Mouse (Mus musculus): ENCODE results near the gene Fbh1. TPM values are rescaled to one million over a fixed set of nuclear protein-coding genes. Genes with fewer than 3 reads are reported as not detected.

The Fbh1 gene
- polyA plus RNA-seq, 1 experiment from 2014 or later, result 119 TPM

DNA sequence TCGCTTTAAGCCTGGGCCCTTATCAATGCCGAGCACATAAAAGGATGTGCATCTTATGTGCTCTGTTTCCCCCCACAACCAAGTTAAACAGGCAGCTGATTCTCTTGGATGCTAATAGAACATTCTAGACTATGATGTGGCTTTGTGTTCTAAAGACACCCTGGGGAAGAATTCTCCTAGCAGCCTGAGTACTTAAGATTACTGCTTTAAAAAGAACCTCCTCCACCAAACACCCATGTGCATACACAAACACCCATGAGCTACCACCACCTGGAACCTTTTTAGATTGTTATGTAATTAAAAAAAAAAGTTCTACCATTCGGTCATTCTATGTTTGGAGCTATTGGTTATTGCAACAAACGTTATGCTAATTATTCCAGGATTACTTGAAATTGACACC, 5.0 kb downstream of the Fbh1 start:
- ChIA-PET CTCF (interaction anchor here (1.5 to 1.6 kb wide), 2 partner anchors 8 to 9 kb away, joined by 3 to 4 read pairs; no protein-coding TSS in a partner anchor), POLR2A (no interaction called here)
- in situ Hi-C loops (cut with MboI; ENCODE audit: low pct_unique_long_range_greater_than_20kb), result loop anchor here (25.0 kb wide), 1 partner anchor 1685 kb away; the partner anchor contains the start of genes Atp5c1 and Kin
- TF ChIP-seq CTCF (IDR thresholded peaks at IDR 0.05), result no peak
- DNase-seq (ENCODE audit: low read depth, low spot score) (no peak), ATAC-seq (no peak)
- no peaks in the 10 kb centered on the region for H3K27me3 ChIP-seq

DNA sequence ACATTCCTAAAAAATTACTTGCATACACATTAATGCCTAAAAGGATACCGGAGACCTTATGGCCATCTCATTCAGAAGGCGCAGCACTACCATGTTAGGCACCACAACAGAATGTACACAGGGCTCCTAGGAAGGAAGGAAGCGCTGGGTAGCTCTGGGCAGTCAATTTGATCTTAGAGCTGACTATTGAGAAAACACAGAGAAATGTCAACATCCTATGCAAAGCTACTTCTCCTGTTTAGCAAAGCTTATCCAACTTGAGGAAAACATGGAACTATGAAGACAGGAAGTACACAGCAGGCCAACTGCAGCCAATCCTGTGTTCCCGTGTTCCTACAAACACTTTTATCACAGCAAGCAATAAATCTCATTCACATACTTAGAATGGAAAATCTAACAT, 5.7 kb downstream of the Fbh1 start:
- DNase-seq (ENCODE audit: low read depth, low spot score), result no peak
- POLR2A ChIA-PET, result no interaction called here
- ATAC-seq, result no peak
- in situ Hi-C loops (cut with MboI; ENCODE audit: low pct_unique_long_range_greater_than_20kb), result loop anchor here (25.0 kb wide), 1 partner anchor 1684 kb away; the partner anchor contains the start of genes Atp5c1 and Kin
- no peak for TF ChIP-seq CTCF (IDR thresholded peaks at IDR 0.05)
- CTCF ChIA-PET, result interaction anchor here (1.5 kb wide), 1 partner anchor 9 kb away, joined by 3 read pairs; no protein-coding TSS in a partner anchor
- no peaks in the 10 kb centered on the region for H3K27me3 ChIP-seq

DNA sequence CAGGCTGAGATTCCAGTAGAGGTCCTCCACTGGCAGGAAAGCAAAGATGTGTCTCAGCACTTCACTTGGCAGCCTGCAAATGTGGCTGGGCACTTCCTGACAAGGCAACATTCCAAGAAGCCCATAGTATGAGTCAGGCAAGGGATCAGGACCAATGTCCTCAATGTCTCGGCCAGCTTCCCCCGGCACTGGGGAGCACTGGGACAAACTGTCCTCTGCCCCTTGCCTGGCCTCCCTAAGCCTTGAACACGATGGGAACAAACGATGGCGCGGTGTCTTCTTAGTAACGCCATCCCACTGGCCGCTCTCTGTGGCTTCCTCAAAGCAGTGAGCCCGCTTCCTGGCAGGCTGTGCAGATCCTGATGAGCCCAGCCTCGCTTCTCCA, 10.2 kb downstream of the Fbh1 start:
- CTCF ChIA-PET, result no interaction called here
- no peaks in the 10 kb centered on the region for H3K27me3 ChIP-seq
- no peak for TF ChIP-seq CTCF (IDR thresholded peaks at IDR 0.05)
- ATAC-seq, result no peak
- in situ Hi-C loops (cut with MboI; ENCODE audit: low pct_unique_long_range_greater_than_20kb), result loop anchor here (25.0 kb wide), 1 partner anchor 1680 kb away; the partner anchor contains the start of genes Atp5c1 and Kin
- POLR2A ChIA-PET, result interaction anchor here (1.3 kb wide), 1 partner anchor 10 kb away, joined by 3 read pairs; the partner anchor contains the start of genes Ankrd16 and Fbh1
- DNase-seq (ENCODE audit: low read depth, low spot score), result no peak

DNA sequence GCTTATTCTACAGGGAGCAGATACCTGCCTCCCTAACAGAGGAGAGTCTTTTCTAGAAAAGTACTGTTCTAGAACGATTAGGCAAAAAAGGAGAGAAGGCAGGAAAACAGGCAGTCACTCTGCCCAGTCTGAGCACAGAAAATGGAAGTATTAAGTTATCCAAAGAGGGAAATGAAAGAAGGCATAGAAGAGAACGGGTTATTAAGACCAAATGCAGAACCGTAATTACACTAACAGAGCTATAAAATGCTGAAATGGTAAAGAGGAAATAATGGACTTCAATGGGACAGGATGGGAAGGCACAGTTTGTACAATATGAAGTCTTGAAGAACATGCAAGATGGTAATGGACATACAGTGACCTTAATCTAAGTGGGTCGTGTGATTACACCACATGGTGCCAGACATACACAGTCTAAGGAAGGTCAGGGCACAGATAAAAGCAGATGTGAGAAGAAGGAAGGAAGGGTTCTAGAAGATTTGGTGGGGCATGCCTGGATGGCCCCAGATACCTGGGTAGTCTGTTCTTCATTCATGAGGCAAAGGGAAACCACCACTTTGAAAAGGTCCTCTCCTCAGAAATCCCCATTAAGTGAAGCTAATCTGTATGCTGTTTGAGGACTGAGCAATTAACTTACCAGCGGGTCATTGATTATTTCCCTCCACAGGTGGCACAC, 10.8 kb downstream of the Fbh1 start:
- DNase-seq (ENCODE audit: low read depth, low spot score) (no peak), ATAC-seq (no peak)
- in situ Hi-C loops (cut with MboI; ENCODE audit: low pct_unique_long_range_greater_than_20kb), result loop anchor here (25.0 kb wide), 1 partner anchor 1679 kb away; the partner anchor contains the start of genes Atp5c1 and Kin
- no peak for TF ChIP-seq CTCF (IDR thresholded peaks at IDR 0.05)
- no peaks in the 10 kb centered on the region for H3K27me3 ChIP-seq
- ChIA-PET POLR2A (interaction anchor here (1.3 kb wide), 1 partner anchor 11 kb away, joined by 3 read pairs; the partner anchor contains the start of genes Ankrd16 and Fbh1), CTCF (interaction anchor here (1.9 kb wide), 1 partner anchor 8 kb away, joined by 5 read pairs; no protein-coding TSS in a partner anchor)

DNA sequence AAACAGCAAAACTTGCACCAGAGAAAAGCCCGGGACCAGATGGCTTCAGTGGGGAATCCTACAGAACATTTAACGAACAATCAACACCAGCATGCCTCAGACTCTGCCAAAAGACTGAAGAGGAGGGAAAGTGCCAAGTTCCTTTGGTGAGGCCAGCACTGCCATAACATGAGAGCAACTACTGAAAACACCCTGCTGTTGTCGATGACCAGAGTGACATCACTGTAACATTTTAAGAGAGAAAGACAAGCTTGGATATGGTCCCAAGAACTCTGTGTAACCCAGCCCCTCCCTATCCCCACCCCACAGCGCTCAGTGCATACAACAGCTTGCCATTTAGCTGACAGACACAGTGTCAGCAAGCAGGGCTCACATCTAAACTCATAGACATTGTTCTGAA, 11.7 kb downstream of the Fbh1 start:
- no peaks in the 10 kb centered on the region for H3K27me3 ChIP-seq
- ChIA-PET CTCF (interaction anchor here (1.9 kb wide), 1 partner anchor 9 kb away, joined by 5 read pairs; no protein-coding TSS in a partner anchor), POLR2A (no interaction called here)
- TF ChIP-seq CTCF (IDR thresholded peaks at IDR 0.05), result no peak
- in situ Hi-C loops (cut with MboI; ENCODE audit: low pct_unique_long_range_greater_than_20kb), result loop anchor here (25.0 kb wide), 1 partner anchor 1678 kb away; the partner anchor contains the start of genes Atp5c1 and Kin
- ATAC-seq, result no peak
- DNase-seq (ENCODE audit: low read depth, low spot score), result no peak

DNA sequence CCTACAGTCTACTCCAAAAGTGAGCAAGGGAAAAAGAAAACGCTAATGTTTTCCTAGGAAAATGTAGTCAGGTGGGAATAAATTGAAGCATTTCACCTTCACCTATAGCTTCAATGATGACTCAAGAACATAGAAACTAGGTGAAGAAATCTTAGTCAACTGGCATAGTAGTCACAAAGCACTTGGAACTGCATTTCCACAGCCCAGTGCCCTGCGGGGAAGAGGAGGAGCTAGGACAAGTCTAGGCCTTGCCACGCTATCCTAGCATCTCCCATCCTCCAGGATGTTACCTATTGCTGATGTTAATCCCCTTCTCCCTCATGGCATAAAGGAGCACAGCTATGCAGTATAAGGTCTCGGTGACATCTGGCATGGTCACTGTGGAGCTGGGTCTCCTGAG, 14.8 kb downstream of the Fbh1 start:
- TF ChIP-seq CTCF (IDR thresholded peaks at IDR 0.05), result no peak
- no peak for ATAC-seq
- no peaks in the 10 kb centered on the region for H3K27me3 ChIP-seq
- ChIA-PET CTCF (interaction anchor here (0.9 to 2.2 kb wide), 2 partner anchors 10 to 17 kb away, joined by 3 to 6 read pairs; no protein-coding TSS in a partner anchor), POLR2A (no interaction called here)
- DNase-seq (ENCODE audit: low read depth, low spot score), result no peak
- in situ Hi-C loops (cut with MboI; ENCODE audit: low pct_unique_long_range_greater_than_20kb), result loop anchor here (25.0 kb wide), 1 partner anchor 1675 kb away; the partner anchor contains the start of genes Atp5c1 and Kin

DNA sequence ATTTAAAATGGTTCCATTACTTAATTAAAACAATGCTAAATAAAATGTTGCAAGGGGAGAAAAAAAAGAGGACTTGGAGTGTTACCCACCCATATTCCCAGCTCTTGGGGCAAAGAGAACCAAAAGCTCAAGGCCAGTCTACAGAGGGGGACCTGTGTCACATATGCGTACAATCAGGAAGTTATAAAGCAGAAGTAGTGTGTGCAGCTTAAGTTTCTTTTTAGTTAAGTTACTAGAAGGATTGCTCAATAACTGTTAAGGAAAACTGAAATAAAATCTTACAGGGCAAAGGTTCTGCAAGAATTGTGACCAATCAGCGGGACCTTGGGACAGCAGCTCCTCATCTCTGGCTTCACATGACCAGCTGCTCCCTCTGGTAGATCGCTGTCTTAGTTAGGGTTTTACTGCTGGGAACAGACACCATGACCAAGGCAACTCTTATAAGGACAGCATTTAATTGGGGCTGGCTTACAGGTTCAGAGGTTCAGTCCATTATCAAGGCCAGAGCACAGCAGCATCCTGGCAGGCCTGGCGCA, 37.8 kb downstream of the Fbh1 start:
- no peak for ATAC-seq
- POLR2A ChIA-PET, result no interaction called here
- H3K27me3 ChIP-seq, result no peaks in the 10 kb centered on the region
- CTCF ChIA-PET, result interaction anchor here (1.2 kb wide), 1 partner anchor 11 kb away, joined by 4 read pairs; no protein-coding TSS in a partner anchor
- in situ Hi-C loops (cut with MboI; ENCODE audit: low pct_unique_long_range_greater_than_20kb), result no loop called here
- DNase-seq (ENCODE audit: low read depth, low spot score), result no peak
- TF ChIP-seq CTCF (IDR thresholded peaks at IDR 0.05), result no peak

DNA sequence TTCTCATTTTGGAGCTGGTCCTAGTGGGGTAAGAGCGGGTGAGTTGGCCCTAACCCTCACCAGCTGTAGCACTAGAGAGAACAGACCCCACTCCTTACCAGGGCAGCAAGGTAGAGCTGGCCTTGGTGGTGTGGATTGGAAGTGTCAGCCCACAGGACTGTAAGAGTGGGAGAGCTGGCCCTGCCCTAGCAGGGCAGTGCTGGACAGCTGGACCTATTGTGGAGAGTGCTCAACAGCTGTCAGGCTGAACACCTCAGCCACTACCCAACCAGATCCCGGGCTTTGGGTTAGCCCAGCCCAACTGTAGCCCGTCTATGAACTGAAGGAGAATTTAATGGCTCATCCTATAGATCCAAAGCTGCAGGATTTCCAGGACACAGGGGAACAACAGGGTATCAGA, 38.6 kb downstream of the Fbh1 start:
- CTCF ChIA-PET, result interaction anchor here (1.0 to 1.2 kb wide), 4 partner anchors 9 to 27 kb away, joined by 3 to 4 read pairs (median 4); no protein-coding TSS in a partner anchor
- in situ Hi-C loops (cut with MboI; ENCODE audit: low pct_unique_long_range_greater_than_20kb), result no loop called here
- ATAC-seq (no peak), DNase-seq (ENCODE audit: low read depth, low spot score) (no peak)
- POLR2A ChIA-PET, result no interaction called here
- H3K27me3 ChIP-seq, result no peaks in the 10 kb centered on the region
- no peak for TF ChIP-seq CTCF (IDR thresholded peaks at IDR 0.05)

DNA sequence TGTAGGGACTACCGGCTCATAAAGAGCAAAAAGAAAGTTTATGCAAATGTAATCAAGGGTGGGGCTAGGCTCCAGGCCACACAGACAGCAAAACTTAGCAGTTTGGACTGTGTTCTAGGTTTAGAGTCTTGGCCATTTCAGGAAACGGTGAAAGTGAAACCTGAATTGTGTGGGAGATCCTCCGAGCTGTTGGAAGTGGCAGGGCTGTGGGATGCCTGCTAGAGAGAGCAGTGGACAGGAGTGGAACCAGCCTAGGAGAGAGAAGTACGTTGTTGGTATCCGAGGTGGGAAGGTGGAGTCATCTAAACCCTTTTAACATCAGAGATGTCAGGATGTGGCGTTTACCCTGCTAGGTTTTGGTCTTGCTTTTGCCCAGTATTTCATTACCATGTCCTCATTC, 41.5 kb downstream of the Fbh1 start:
- ChIA-PET POLR2A (no interaction called here), CTCF (no interaction called here)
- no peak for TF ChIP-seq CTCF (IDR thresholded peaks at IDR 0.05)
- DNase-seq (ENCODE audit: low read depth, low spot score) (no peak), ATAC-seq (no peak)
- in situ Hi-C loops (cut with MboI; ENCODE audit: low pct_unique_long_range_greater_than_20kb), result no loop called here
- H3K27me3 ChIP-seq, result no peaks in the 10 kb centered on the region

DNA sequence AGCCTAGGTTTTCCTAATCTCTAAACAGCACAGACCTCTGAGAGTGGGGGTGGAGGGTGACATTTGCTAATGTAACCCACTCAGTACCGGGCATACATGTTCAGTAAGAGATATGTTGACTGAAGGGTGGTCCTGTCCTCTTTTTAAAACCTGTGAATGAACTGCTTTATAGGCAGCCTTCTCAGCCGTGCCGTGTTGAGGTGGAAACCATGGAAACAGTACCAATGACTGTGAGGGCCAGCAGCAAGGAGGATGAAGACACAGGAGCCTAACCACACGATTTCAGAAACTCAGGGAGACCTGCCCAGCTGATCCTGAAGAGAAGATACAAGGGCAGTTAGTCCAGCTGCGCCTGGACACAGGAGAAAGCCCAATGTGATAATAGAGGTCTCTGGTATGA, 44.4 kb downstream of the Fbh1 start:
- DNase-seq (ENCODE audit: low read depth, low spot score) (no peak), ATAC-seq (no peak)
- no peaks in the 10 kb centered on the region for H3K27me3 ChIP-seq
- TF ChIP-seq CTCF (IDR thresholded peaks at IDR 0.05), result no peak
- in situ Hi-C loops (cut with MboI; ENCODE audit: low pct_unique_long_range_greater_than_20kb), result no loop called here
- ChIA-PET CTCF (no interaction called here), POLR2A (no interaction called here)

DNA sequence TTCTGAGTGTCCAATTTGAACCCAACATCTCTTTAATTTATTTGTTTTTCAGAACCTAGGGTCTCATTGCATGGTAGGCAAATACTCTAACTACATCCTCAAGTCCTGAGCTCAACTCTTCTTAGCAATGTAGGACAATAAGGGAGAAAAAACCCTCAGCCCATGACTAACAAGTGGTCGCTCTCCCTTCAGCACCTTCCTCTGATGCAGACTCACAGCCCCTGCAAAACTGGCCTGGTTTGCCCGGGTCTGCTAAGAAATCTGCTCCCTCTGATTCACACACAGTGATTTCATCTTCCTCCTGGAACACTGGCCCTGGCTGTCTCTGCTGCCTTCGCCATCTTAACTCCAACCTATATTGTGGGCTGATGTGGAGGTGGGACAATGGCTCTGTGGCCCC, 48.3 kb downstream of the Fbh1 start:
- ChIA-PET POLR2A (interaction anchor here (1.1 kb wide), 1 partner anchor 17 kb away, joined by 3 read pairs; no protein-coding TSS in a partner anchor), CTCF (no interaction called here)
- DNase-seq (ENCODE audit: low read depth, low spot score) (no peak), ATAC-seq (no peak)
- no peaks in the 10 kb centered on the region for H3K27me3 ChIP-seq
- no peak for TF ChIP-seq CTCF (IDR thresholded peaks at IDR 0.05)
- in situ Hi-C loops (cut with MboI; ENCODE audit: low pct_unique_long_range_greater_than_20kb), result no loop called here
